Mouse (Mus musculus) gastrocnemius, adult 2 months (tissue): ENCODE measurements around the gene Hmgb2. TPM values are rescaled to one million over a fixed set of nuclear protein-coding genes. Genes with fewer than 3 reads are reported as not detected.
"Not testable (repeated sequence)": the region's sequence is repeated elsewhere in the genome, so short reads cannot be mapped to it uniquely, and the experiment has no call there.

Source experiments
- DNase-seq: peaks from one replicate; pipeline ENCODE4 v3.0.0; 2022
- H3K27ac ChIP-seq: fragments of 200-600 bp; 2 replicates; pipeline ENCODE4 v1.8.1; 2022; ENCODE audit warnings: mild to moderate bottlenecking
- H3K4me3 ChIP-seq: fragments of 200-600 bp; 2 replicates; pipeline ENCODE4 v1.8.1; 2022; ENCODE audit warnings: mild to moderate bottlenecking, moderate library complexity
- CTCF ChIP-seq: fragments of 200-600 bp; IDR thresholded peaks from 2 replicates; pipeline ENCODE4 v1.8.1; 2022; ENCODE audit warnings: antibody characterized with exemption, mild to moderate bottlenecking, moderate library complexity
- intact Hi-C: fragments of 180-260 bp; cut with DNase I; formaldehyde crosslinking; loops from one replicate; pipeline ENCODE4 v1.15.1; 2025
- total RNA-seq, 2 experiments: library from RNA; stranded (reverse); gene quantifications; 2 replicates each; pipeline ENCODE4 v1.2.3; 2021

Gene Hmgb2
- total RNA-seq, 2 experiments from 2014 or later = 2.8 to 3.2 TPM

- no peak for DNase-seq
- Histone ChIP-seq H3K4me3 (no peak overlapping the region), H3K27ac (peak overlapping the region; percentile 97; the same call in 1 of the 2 replicates)
- intact Hi-C loops = loop anchor here (2.0 to 5.0 kb wide), 2 partner anchors 21 to 38 kb away; partner anchors contain the start of gene Hmgb2
- no peak for TF ChIP-seq CTCF
Observed at GRCm38 (mm10) chr8:57489366-57489765, 22.3 kb upstream of the Hmgb2 start.

- no peak overlapping the region for H3K27ac ChIP-seq
- DNase-seq = no peak
- intact Hi-C loops = loop anchor here (2.0 to 5.0 kb wide), 2 partner anchors 21 to 37 kb away; partner anchors contain the start of gene Hmgb2
- no peak overlapping the region for H3K4me3 ChIP-seq
- no peak for TF ChIP-seq CTCF
Observed at GRCm38 (mm10) chr8:57489896-57490295, 21.8 kb upstream of the Hmgb2 start.

GRCm38 (mm10) chr8:57491873-57492272, 19.8 kb upstream of the Hmgb2 start:
- intact Hi-C loops = no loop called here
- Histone ChIP-seq H3K4me3 (no peak overlapping the region), H3K27ac (no peak overlapping the region)
- no peak for TF ChIP-seq CTCF
- no peak for DNase-seq

- H3K4me3 ChIP-seq = peak overlapping the region; percentile 66
- peak overlapping the region; percentile 62 for H3K27ac ChIP-seq
- no peak for TF ChIP-seq CTCF
- intact Hi-C loops = no loop called here
- no peak for DNase-seq
Observed at GRCm38 (mm10) chr8:57498494-57498846, 13.2 kb upstream of the Hmgb2 start.

GRCm38 (mm10) chr8:57498847-57499511, 12.7 kb upstream of the Hmgb2 start:
- TF ChIP-seq CTCF = no peak
- peak overlapping the region; percentile 66 for H3K4me3 ChIP-seq
- intact Hi-C loops = no loop called here
- DNase-seq = peak; percentile 43
- peak overlapping the region; percentile 62 for H3K27ac ChIP-seq

- Histone ChIP-seq H3K4me3 (no peak overlapping the region), H3K27ac (no peak overlapping the region)
- intact Hi-C loops = no loop called here
- DNase-seq = peak; percentile 58
- peak; percentile 79 for TF ChIP-seq CTCF
Observed at GRCm38 (mm10) chr8:57503641-57504040, 8.1 kb upstream of the Hmgb2 start.

GRCm38 (mm10) chr8:57505500-57505899, 6.2 kb upstream of the Hmgb2 start:
- DNase-seq, intact Hi-C loops, H3K4me3 ChIP-seq: not testable (repeated sequence)
- peak overlapping the region; percentile 32; the same call in 1 of the 2 replicates for H3K27ac ChIP-seq

- intact Hi-C loops = no loop called here
- Histone ChIP-seq H3K4me3 (no peak overlapping the region), H3K27ac (peak overlapping the region; percentile 38; the same call in 1 of the 2 replicates)
- no peak for DNase-seq
- TF ChIP-seq CTCF = no peak
Observed at GRCm38 (mm10) chr8:57507556-57508063, 4.1 kb upstream of the Hmgb2 start.

- no peak for TF ChIP-seq CTCF
- intact Hi-C loops = no loop called here
- Histone ChIP-seq H3K27ac (peak overlapping the region; percentile 29), H3K4me3 (no peak overlapping the region)
- DNase-seq = no peak
Observed at GRCm38 (mm10) chr8:57508657-57509056, 3.0 kb upstream of the Hmgb2 start.

- DNase-seq = no peak
- TF ChIP-seq CTCF = no peak
- peak overlapping the region; percentile 100 for H3K4me3 ChIP-seq
- H3K27ac ChIP-seq = peak overlapping the region; percentile 81
- intact Hi-C loops = loop anchor here (2.0 kb wide), 1 partner anchor 22 kb away; no protein-coding TSS in a partner anchor
Observed at GRCm38 (mm10) chr8:57510791-57511315, 854 bp upstream of the Hmgb2 start.

- DNase-seq = peak; percentile 46
- intact Hi-C loops = no loop called here
- TF ChIP-seq CTCF = no peak
- peak overlapping the region; percentile 95 for H3K27ac ChIP-seq
- peak overlapping the region; percentile 100 for H3K4me3 ChIP-seq
Observed at GRCm38 (mm10) chr8:57512141-57513056, 692 bp downstream of the Hmgb2 start.

GRCm38 (mm10) chr8:57513178-57513661, 1.5 kb downstream of the Hmgb2 start:
- DNase-seq, intact Hi-C loops, H3K27ac ChIP-seq: not testable (repeated sequence)
- H3K4me3 ChIP-seq = peak overlapping the region; percentile 100

GRCm38 (mm10) chr8:57516685-57517084, 5.0 kb downstream of the Hmgb2 start:
- H3K27ac ChIP-seq, DNase-seq, H3K4me3 ChIP-seq, intact Hi-C loops: not testable (repeated sequence)
